Mouse (Mus musculus): ENCODE results near the gene Lrrc19. TPM values are rescaled to one million over a fixed set of nuclear protein-coding genes. Genes with fewer than 3 reads are reported as not detected.
"Not testable (repeated sequence)": the region's sequence is repeated elsewhere in the genome, so short reads cannot be mapped to it uniquely, and the experiment has no call there.

Lrrc19 gene
- polyA plus RNA-seq (2015; fragmentation: Nextera tagmentation; extraction: Ambion mirVana) = 0.10 and 0.17 TPM in 2 replicates

DNA sequence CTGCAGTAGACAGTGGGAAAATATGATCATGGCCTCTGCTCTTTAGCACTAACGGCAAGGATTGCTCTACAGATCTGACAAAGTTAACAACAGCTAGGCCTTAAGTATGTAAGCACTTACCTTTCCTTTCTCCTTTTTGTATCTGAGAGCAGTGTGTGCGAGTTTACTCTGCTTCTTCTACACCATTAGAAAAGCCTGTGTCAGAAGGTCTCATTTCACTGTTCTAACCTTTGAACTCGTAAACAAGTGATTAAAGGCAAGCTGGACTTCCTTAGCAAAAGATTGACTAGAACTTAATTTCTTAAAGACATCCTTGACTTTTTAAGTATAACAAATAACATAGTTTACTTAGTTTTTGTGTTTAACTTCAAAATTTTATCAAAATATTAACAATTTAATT is at the start of gene Lrrc19:
Gene Lrrc19 (minus strand): TSS at position 225 of the 400 bp plus-strand sequence.
- Histone ChIP-seq H3K9ac (ENCODE audit: low read length) (no peak within 1 kb of the TSS), H3K4me2 (replicated peaks; ENCODE audit: low read depth) (no peak within 1 kb of the TSS), H3K9me3 (ENCODE audit: control insufficient read depth, low read length) (no peaks in the 10 kb centered on the region), H3K27me3 (ENCODE audit: control insufficient read depth, insufficient read depth, low read length) (no peaks in the 10 kb centered on the region), H3K4me1 (replicated peaks; ENCODE audit: control insufficient read depth, insufficient read depth) (no peaks in the 10 kb centered on the region), H3K36me3 (ENCODE audit: control insufficient read depth, insufficient read depth, low read length) (no peaks in the 10 kb centered on the region), H3K4me3 (ENCODE audit: low read depth, low read length) (no peak within 1 kb of the TSS), H3K27ac (replicated peaks) (no peak within 1 kb of the TSS)
- ATAC-seq (ENCODE audit: low FRiP score, low TSS enrichment) (no peak), DNase-seq (ENCODE audit: low spot score) (no peak)
- WGBS = 89% methylated on average over 3 of the region's 3 CpGs
- TF ChIP-seq CTCF (IDR thresholded peaks at IDR 0.05; ENCODE audit: low read depth) (no peak), EP300 (optimal IDR thresholded peaks at IDR 0.05) (no peak)

DNA sequence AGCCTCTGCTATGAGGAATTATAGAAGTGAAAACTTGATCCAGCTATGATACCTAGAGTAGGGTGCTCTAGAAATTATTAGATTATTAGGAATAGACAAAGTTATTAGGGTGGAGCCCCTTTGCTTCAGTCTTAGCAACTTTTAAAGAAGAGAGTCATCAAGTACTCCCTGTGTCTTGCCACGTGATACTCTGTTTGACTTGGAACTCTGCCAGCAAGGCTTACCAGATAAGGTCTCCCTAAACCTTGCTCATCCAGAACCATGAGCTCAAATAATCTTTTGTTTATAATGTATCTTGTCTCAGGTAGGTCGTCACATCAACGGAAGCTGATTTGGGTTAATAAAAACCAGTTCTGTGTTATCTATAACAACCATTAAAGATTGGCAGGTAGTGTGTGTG is 46.4 kb upstream of the Lrrc19 start:
- no peaks in the 10 kb centered on the region for H3K27me3 ChIP-seq (ENCODE audit: control insufficient read depth, insufficient read depth, low read length)
- H3K9me3 ChIP-seq (ENCODE audit: control insufficient read depth, low read length) = no peaks in the 10 kb centered on the region
- no peak overlapping the region for H3K4me3 ChIP-seq (ENCODE audit: low read depth, low read length)
- no peak overlapping the region for H3K9ac ChIP-seq (ENCODE audit: low read length)
- H3K4me2 ChIP-seq (replicated peaks; ENCODE audit: low read depth) = no peak overlapping the region
- no peak overlapping the region for H3K27ac ChIP-seq (replicated peaks)
- no peaks in the 10 kb centered on the region for H3K4me1 ChIP-seq (replicated peaks; ENCODE audit: control insufficient read depth, insufficient read depth)
- no peaks in the 10 kb centered on the region for H3K36me3 ChIP-seq (ENCODE audit: control insufficient read depth, insufficient read depth, low read length)
- TF ChIP-seq CTCF (IDR thresholded peaks at IDR 0.05; ENCODE audit: low read depth) = no peak
- TF ChIP-seq EP300 (optimal IDR thresholded peaks at IDR 0.05) = no peak
- DNase-seq (ENCODE audit: low spot score) (no peak), ATAC-seq (ENCODE audit: low FRiP score, low TSS enrichment) (no peak)
- WGBS = 33% methylated on average over 3 of the region's 3 CpGs

DNA sequence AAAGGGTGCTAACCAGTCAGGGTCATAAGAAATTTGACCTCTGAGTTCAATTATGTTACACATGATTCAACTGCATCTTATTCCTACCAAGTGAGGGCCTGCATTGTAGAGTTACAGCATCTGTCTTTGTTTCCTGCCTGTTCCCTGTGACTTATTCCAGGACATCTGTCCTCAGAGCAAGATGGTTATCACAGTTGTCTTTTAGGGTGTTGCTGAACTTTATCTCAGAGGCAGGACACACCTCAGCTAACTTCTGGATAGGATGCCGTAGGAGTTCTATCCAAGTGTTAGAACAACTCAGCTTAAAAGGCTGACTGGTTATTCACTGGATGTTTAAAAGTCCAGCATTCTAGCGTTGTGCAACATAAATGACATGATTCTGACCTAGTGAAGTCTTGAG is 42.2 kb upstream of the Lrrc19 start:
- peaks cover 3% of the 10 kb centered on the region; the same call in 1 of the 2 replicates for H3K36me3 ChIP-seq (ENCODE audit: control insufficient read depth, insufficient read depth, low read length)
- H3K4me2 ChIP-seq (replicated peaks; ENCODE audit: low read depth) = no peak overlapping the region
- ATAC-seq (ENCODE audit: low FRiP score, low TSS enrichment) (no peak), DNase-seq (ENCODE audit: low spot score) (no peak)
- no peak overlapping the region for H3K4me3 ChIP-seq (ENCODE audit: low read depth, low read length)
- H3K27ac ChIP-seq (replicated peaks) = no peak overlapping the region
- H3K9me3 ChIP-seq (ENCODE audit: control insufficient read depth, low read length) = no peaks in the 10 kb centered on the region
- no peak for TF ChIP-seq EP300 (optimal IDR thresholded peaks at IDR 0.05)
- TF ChIP-seq CTCF (IDR thresholded peaks at IDR 0.05; ENCODE audit: low read depth) = no peak
- no peaks in the 10 kb centered on the region for H3K27me3 ChIP-seq (ENCODE audit: control insufficient read depth, insufficient read depth, low read length)
- H3K9ac ChIP-seq (ENCODE audit: low read length) = no peak overlapping the region
- 69% methylated on average over 2 of the region's 2 CpGs for WGBS
- no peaks in the 10 kb centered on the region for H3K4me1 ChIP-seq (replicated peaks; ENCODE audit: control insufficient read depth, insufficient read depth)

DNA sequence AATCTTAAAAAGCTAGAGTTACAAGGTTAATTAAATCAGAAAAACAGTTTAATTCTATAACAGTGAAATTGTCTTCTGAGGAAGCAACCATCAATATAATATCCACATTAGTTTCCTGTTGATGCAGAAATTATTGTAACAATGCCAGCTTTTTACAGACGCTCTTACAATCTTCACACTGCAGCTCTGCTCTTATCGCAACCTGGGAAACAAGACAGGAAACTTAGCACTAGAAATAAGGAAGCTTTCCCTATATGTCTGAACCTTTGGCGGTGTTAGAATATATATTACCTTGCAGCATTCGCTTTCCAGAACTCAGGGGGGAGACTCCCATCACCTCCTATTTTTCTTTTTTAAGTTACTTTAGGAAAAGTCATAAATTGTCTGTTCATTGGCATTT is 41.1 kb upstream of the Lrrc19 start:
- TF ChIP-seq CTCF (IDR thresholded peaks at IDR 0.05; ENCODE audit: low read depth) (no peak), EP300 (optimal IDR thresholded peaks at IDR 0.05) (no peak)
- no peak for DNase-seq (ENCODE audit: low spot score)
- 79% methylated on average over 4 of the region's 4 CpGs for WGBS

DNA sequence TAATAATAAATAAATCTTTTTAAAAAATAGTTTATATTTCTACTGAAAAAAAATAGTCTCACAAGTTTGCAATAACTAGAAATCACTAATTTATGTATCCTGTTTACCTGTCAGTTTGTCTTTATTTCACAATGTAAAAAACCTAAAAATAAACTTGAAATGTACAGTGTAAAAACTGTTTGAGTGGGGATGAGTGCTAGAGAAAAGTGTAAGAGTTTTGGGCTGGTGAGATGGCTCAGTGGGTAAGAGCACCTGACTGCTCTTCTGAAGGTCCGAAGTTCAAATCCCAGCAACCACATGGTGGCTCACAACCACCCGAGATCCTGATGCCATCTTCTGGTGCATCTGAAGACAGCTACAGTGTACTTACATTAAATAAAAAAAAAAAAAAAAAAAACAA is 39.9 kb upstream of the Lrrc19 start:
- H3K27me3 ChIP-seq (ENCODE audit: control insufficient read depth, insufficient read depth, low read length); H3K9ac ChIP-seq (ENCODE audit: low read length); H3K27ac ChIP-seq (replicated peaks); DNase-seq (ENCODE audit: low spot score); ATAC-seq (ENCODE audit: low FRiP score, low TSS enrichment); H3K4me1 ChIP-seq (replicated peaks; ENCODE audit: control insufficient read depth, insufficient read depth); H3K4me2 ChIP-seq (replicated peaks; ENCODE audit: low read depth); H3K4me3 ChIP-seq (ENCODE audit: low read depth, low read length); H3K9me3 ChIP-seq (ENCODE audit: control insufficient read depth, low read length); H3K36me3 ChIP-seq (ENCODE audit: control insufficient read depth, insufficient read depth, low read length): not testable (repeated sequence)
- 85% methylated on average over 2 of the region's 2 CpGs for WGBS

More for the DNA sequence above, 41.1 kb upstream of the Lrrc19 start:
- Histone ChIP-seq H3K4me1 (replicated peaks; ENCODE audit: control insufficient read depth, insufficient read depth) (no peaks in the 10 kb centered on the region), H3K36me3 (ENCODE audit: control insufficient read depth, insufficient read depth, low read length) (peaks cover 3% of the 10 kb centered on the region; the same call in 1 of the 2 replicates), H3K27ac (replicated peaks) (no peak overlapping the region), H3K27me3 (ENCODE audit: control insufficient read depth, insufficient read depth, low read length) (no peaks in the 10 kb centered on the region), H3K9me3 (ENCODE audit: control insufficient read depth, low read length) (no peaks in the 10 kb centered on the region), H3K4me2 (replicated peaks; ENCODE audit: low read depth) (no peak overlapping the region), H3K4me3 (ENCODE audit: low read depth, low read length) (no peak overlapping the region), H3K9ac (ENCODE audit: low read length) (no peak overlapping the region)
- ATAC-seq (ENCODE audit: low FRiP score, low TSS enrichment) = no peak

DNA sequence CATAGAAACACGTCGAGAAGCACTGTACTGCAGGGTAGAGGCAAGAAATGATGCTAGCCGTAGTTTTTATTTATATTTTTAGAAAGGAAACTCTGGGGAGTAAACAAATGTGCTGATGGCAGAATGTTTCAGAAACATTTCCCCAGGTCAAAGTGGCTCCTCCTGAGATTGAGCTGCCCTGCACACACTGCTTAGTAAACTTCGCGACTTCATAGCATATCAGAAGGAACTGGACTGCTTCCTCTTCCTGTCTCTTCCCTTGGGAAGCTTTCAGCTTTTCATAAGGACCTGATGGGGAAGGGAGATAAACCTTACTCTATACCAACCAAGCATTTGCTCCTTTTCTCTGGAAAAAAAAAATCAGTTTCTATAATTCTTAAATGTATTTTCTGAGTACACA is 33.4 kb upstream of the Lrrc19 start:
- Histone ChIP-seq H3K4me1 (replicated peaks; ENCODE audit: control insufficient read depth, insufficient read depth) (no peaks in the 10 kb centered on the region), H3K27ac (replicated peaks) (no peak overlapping the region), H3K9ac (ENCODE audit: low read length) (no peak overlapping the region), H3K9me3 (ENCODE audit: control insufficient read depth, low read length) (no peaks in the 10 kb centered on the region), H3K4me2 (replicated peaks; ENCODE audit: low read depth) (no peak overlapping the region), H3K36me3 (ENCODE audit: control insufficient read depth, insufficient read depth, low read length) (peaks cover under 1% of the 10 kb centered on the region; the same call in 1 of the 2 replicates), H3K27me3 (ENCODE audit: control insufficient read depth, insufficient read depth, low read length) (no peaks in the 10 kb centered on the region), H3K4me3 (ENCODE audit: low read depth, low read length) (no peak overlapping the region)
- 81% methylated on average over 5 of the region's 5 CpGs for WGBS
- no peak for DNase-seq (ENCODE audit: low spot score)
- TF ChIP-seq CTCF (IDR thresholded peaks at IDR 0.05; ENCODE audit: low read depth) (no peak), EP300 (optimal IDR thresholded peaks at IDR 0.05) (no peak)
- no peak for ATAC-seq (ENCODE audit: low FRiP score, low TSS enrichment)
